Mouse (Mus musculus) lung, adult 2 months (tissue): ENCODE data around the gene Polr2m.

Experiments
- CTCF ChIP-seq: fragments of 200-500 bp; IDR thresholded peaks from 2 replicates; pipeline ENCODE4 v1.5.1; 2011; ENCODE audit warnings: mild to moderate bottlenecking, low read length, control low read depth; ENCODE audit not compliant: insufficient read depth
- POLR2A ChIP-seq: fragments of 200-500 bp; IDR thresholded peaks from 2 replicates; pipeline ENCODE4 v1.6.1; 2011; ENCODE audit warnings: low read depth, mild to moderate bottlenecking, control low read depth, low read length, borderline replicate concordance; ENCODE audit errors: extremely low read depth

DNA sequence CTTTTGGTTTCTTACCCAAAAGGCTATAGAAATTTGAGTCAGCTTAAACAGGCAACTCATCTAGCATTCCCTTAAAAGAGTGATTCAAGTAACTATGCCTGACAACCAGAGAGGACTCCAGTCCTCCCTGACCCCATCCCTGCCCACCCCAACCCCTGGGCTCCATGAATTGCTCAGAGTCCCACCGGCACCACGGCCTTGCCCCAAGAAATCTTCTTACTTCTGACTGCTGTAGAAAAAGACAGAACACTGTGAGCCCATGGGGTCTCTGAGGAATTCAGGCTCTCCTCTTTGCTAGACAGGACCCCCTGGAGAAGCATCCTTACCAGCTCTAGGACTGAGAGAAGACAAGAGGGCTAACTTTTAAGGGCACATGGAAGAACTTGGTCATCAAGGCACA, 40.4 kb downstream of the Polr2m start:
- no peak for TF ChIP-seq POLR2A
- no peak for TF ChIP-seq CTCF
